Mouse (Mus musculus) granulocyte monocyte progenitor cell, adult 5-6 weeks (primary cell): ENCODE results near the gene Klra1. TPM values are rescaled to one million over a fixed set of nuclear protein-coding genes. Genes with fewer than 3 reads are reported as not detected.
"Not testable (repeated sequence)": the region's sequence is repeated elsewhere in the genome, so short reads cannot be mapped to it uniquely, and the experiment has no call there.

ENCODE experiments used
- ATAC-seq: replicated peaks from 2 replicates; pipeline ENCODE4 v1.8.0; 2016; ENCODE audit warnings: mild to moderate bottlenecking, moderate TSS enrichment, inconsistent platforms; ENCODE audit not compliant: poor library complexity, severe bottlenecking
- total RNA-seq, 2 experiments: library from RNA; stranded (forward) in 1 of 2; stranded (reverse) in 1 of 2; fragments of 200-712, 200-1000 nt in 1 of 2; fragments of >200 nt in 1 of 2; fragmentation: Nextera tagmentation in 1 of 2; gene quantifications; 2 replicates each; pipeline ENCODE4 v1.2.3; 2014 to 2017

Gene Klra1
- total RNA-seq (2014; fragmentation: Nextera tagmentation) (not detected in 2 replicates), total RNA-seq (2017) (2.1 TPM in 1 of 2 replicates, not detected in the other)

DNA sequence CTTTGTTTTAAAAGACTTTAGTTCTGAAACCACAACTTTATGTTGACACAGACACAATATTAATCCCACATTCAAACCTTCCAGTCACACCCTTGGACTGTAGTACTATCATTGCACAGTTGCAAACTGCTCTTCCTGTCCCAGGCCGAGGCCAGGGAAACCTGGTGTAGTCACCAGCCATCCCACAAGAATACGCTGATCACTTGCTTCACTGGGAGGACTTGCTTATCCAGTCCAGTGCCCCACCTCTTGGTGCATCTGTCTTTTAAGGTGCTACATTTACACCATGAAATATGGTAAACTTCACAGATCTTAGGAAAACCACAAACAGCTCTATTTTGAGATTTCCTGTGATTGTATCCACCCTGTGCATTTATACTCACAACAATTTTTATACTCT lies at the start of gene Klra1:
Gene Klra1, minus strand, starts transcription at position 125 of the 400 bp plus-strand sequence.
- no peak for ATAC-seq

DNA sequence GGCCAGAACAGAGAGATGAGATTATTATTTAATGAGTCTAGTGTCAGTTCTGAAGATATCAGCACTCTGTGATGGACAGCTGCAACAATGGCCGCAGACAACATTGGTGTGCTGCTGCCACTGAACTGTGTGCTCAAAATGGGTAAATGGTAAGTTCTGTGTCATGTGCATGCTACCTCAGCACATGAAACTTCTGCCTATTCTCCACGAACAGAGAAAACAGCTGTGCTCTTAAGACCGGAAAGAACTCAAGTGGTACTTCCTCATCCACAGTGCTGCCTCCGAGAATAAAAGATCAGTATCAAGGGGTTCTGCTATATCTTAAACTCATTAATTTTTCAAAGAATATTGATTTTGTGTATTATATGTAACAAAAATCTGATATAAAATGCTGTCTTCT lies 42.8 kb upstream of the Klra1 start:
- peak; percentile 68 for ATAC-seq

DNA sequence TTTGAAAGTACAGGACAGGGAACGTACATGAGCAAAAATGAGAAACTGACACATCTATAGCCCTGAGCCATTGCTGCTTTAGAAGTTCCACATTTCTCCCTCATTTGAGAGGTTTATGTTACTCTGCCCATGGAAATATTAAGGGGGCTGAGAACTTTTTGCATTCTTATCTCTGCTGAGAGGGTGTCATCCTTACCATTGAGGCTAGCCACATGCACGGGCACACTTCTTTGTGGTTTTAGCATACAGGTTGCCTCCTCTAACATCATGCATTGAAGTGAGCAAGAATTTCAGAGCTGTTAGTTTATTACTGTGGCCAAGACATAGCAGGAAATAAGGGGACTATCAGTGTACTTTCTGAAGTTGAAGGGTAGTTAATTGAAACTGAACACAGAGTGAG lies 32.5 kb upstream of the Klra1 start:
- ATAC-seq: no peak

DNA sequence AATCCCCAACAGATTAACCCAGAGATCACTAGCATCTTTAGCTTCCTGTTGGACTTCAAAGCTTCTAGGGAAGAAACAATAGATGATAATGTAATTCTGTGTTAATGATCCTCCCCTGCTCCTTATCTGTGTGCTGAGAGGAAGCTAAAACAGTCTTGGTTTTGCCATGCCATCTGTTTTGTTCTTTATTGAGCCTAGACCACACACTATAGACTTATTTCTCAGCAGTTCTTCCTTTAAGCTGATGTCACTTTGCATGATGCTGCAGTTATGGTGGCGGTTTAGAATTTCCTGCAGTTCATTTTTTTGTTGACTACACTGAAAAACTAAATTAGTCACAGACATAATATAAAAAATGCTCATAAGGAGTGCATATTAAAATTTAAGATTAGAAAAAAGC lies 18.2 kb upstream of the Klra1 start:
- peak; percentile 37; the same call in 1 of the 2 replicates for ATAC-seq

DNA sequence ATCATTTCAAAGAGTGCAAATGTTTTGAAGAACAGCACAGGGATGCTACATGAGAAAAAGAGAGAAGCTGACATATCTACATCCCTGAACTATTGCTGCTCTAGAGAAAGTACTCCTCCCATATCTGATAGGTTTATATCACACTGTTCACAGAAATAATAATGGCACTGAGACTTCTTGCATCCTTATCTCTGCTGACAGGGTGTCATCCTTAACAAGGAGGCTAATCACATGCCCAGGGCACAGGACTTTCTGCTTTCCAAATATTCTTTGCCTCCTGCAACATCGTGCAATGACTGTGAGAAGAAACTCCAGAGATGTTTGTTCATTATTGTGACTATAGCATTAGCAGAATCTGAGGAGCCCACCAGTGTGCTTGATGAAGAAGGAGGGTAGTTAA lies 871 bp downstream of the Klra1 start:
- ATAC-seq: no peak

DNA sequence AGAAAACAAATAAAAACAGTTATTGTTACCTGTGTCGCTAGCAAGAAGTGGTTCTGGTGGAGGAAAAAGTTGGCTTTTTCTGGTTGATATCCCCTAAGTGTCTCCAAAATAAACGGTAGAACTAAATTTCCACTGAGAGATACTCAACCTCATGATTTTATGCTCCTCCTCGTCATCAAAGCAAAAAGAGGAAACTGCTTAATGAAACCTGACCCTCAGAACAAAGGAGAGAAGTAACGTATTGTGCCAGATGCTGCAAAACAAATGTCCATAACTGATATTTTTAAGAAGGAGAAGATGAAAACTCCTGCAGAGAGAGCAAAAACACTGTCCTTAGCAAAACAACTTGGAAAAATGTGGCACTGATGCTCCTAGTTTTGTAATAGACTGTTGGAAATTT lies 4.3 kb downstream of the Klra1 start:
- ATAC-seq: peak; percentile 69

DNA sequence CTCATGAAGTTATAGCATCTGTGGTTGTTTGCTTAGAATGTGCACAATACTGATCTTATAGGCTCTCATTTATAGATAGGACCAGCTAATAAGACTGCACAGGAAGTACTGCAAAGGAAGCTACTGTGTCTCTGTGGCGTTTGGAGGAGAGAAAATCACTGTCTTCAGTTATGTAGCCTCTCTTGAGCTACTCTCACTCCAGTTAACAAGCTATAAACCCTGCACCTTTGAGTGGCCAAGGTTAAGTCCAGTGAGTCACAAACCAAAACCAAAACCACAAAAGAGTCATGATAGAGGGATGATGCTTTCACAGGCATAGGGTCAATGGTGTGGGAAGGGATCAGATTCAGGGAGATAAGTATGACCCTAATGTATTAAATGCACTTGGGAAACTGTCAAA lies 41.3 kb downstream of the Klra1 start:
- ATAC-seq: not testable (repeated sequence)

DNA sequence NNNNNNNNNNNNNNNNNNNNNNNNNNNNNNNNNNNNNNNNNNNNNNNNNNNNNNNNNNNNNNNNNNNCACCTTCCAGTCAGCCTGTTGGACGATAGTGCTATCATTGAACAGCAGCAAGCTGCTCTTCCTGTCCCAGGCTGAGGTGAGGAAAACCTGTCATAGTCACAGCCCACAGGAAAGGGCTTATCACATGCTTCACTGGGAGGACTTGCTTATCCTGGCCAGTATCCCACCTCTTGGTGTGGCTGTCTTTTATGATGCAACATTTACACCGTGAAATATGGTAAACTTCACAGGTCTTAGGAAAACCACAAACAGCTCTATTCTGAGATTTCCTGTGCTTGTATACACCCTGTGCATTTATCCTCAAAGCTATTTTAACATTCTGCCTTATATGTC lies 44.7 kb downstream of the Klra1 start:
- ATAC-seq: peak; percentile 81

DNA sequence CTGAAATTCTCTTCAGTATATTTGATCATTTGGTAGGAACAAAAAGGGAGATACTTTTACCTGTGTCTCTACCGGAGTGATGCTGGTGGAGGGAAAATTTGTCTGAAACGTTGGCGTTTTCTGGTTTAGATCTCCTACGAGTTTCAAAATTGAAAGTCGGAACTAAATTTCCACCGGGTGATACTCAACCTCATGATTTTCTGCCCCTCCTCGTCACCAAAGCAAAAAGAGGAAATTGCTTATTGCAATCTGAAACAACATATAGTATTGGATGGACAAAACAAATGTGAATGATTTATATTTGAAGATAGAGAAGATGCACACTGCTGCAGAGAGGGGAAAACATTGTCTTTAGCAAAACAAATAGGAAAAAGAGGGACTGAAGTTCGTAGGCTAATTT lies 49.3 kb downstream of the Klra1 start, which contains the start of gene Klra3:
Gene Klra3, minus strand, starts transcription at position 164 of the 400 bp plus-strand sequence.
- ATAC-seq: 0 out of 2 replicates have a peak, but pooled peaks have one; percentile 8

Other genes with a start within 250 kb of the Klra1 start
- not detected in 2 replicates for gene Klra9, start 193.8 kb downstream of the Klra1 start, total RNA-seq (2014; fragmentation: Nextera tagmentation)
- gene Klra9, start 193.8 kb downstream of the Klra1 start, total RNA-seq (2017): not detected in 2 replicates
- gene Klra7, start 153.6 kb downstream of the Klra1 start, total RNA-seq (2014; fragmentation: Nextera tagmentation): not detected in 2 replicates
- gene Klra7, start 153.6 kb downstream of the Klra1 start, total RNA-seq (2017): 0.52 TPM in 1 of 2 replicates, not detected in the other
- gene Klra10, start 104.9 kb downstream of the Klra1 start, total RNA-seq (2014; fragmentation: Nextera tagmentation): not detected in 2 replicates
- gene Klra10, start 104.9 kb downstream of the Klra1 start, total RNA-seq (2017): not detected in 2 replicates
- not detected in 2 replicates for gene Klra3, start 49.3 kb downstream of the Klra1 start, total RNA-seq (2014; fragmentation: Nextera tagmentation)
- gene Klra3, start 49.3 kb downstream of the Klra1 start, total RNA-seq (2017): not detected in 2 replicates